Mouse (Mus musculus) lung, postnatal 0 days (tissue): ENCODE data around the gene Zfp365. TPM values are rescaled to one million over a fixed set of nuclear protein-coding genes. Genes with fewer than 3 reads are reported as not detected.
A peak's percentile ranks its signal among the peaks of the same experiment; 100 is the strongest.

Experiments
- ATAC-seq: fragments of 200-750 bp; cut with Nextera tagmentation; 2 replicates; pipeline ENCODE4 v1.8.0; 2017; ENCODE audit warnings: moderate library complexity
- DNase-seq: peaks from one replicate; pipeline ENCODE4 v3.0.0-alpha.2; 2016; ENCODE audit warnings: low spot score
- H3K27ac ChIP-seq: fragments of 300-500 bp; sonication (generic); 2 replicates; pipeline ENCODE4 v1.5.1; 2014; ENCODE audit warnings: antibody characterized with exemption, mild to moderate bottlenecking, low read length, mixed read lengths
- H3K27me3 ChIP-seq: fragments of 300-500 bp; sonication (generic); replicated peaks from 2 replicates; pipeline ENCODE4 v1.6.1; 2014; ENCODE audit warnings: low read length, mixed read lengths; ENCODE audit not compliant: insufficient read depth
- H3K36me3 ChIP-seq: fragments of 300-500 bp; sonication (generic); 2 replicates; pipeline ENCODE4 v1.6.1; 2014; ENCODE audit warnings: low read length, mixed read lengths; ENCODE audit not compliant: insufficient read depth
- H3K4me1 ChIP-seq: fragments of 300-500 bp; sonication (generic); 2 replicates; pipeline ENCODE4 v1.6.1; 2014; ENCODE audit warnings: antibody characterized with exemption, low read depth, low read length, mixed read lengths; ENCODE audit not compliant: insufficient read depth
- H3K4me2 ChIP-seq: fragments of 300-500 bp; sonication (generic); replicated peaks from 2 replicates; pipeline ENCODE4 v1.6.1; 2014; ENCODE audit warnings: low read depth, mild to moderate bottlenecking, low read length, moderate library complexity, mixed read lengths
- H3K4me3 ChIP-seq: fragments of 300-500 bp; sonication (generic); 2 replicates; pipeline ENCODE4 v1.5.1; 2014; ENCODE audit warnings: low read depth, low read length
- H3K9ac ChIP-seq: fragments of 300-500 bp; sonication (generic); replicated peaks from 2 replicates; pipeline ENCODE4 v1.6.1; 2014; ENCODE audit warnings: low read depth, mild to moderate bottlenecking
- H3K9me3 ChIP-seq: fragments of 300-500 bp; sonication (generic); 2 replicates; pipeline ENCODE4 v1.6.1; 2016; ENCODE audit warnings: low read length, mixed read lengths
- CTCF ChIP-seq: IDR thresholded peaks from 2 replicates; pipeline ENCODE4 v1.5.1; 2016; ENCODE audit warnings: antibody characterized with exemption, mild to moderate bottlenecking
- EP300 ChIP-seq: IDR thresholded peaks from 2 replicates; pipeline ENCODE4 v1.6.1; 2016; ENCODE audit warnings: antibody characterized with exemption, mild to moderate bottlenecking, control low read depth
- WGBS: fragments of 180-500 bp; shearing (Covaris S2); extraction: QIAGEN DNeasy Blood & Tissue Kit; methylation state at CpG from one replicate; pipeline ENCODE4 v1.1.7; 2014; 5-methylcytosine and 5-hydroxymethylcytosine counted together
- polyA plus RNA-seq: library from polyadenylated mRNA; unstranded; fragments of >200 nt; fragmentation: Nextera tagmentation; extraction: Ambion mirVana; gene quantifications from 2 replicates; pipeline ENCODE4 v1.2.1, GENCODE M21; 2015

The Zfp365 gene
- polyA plus RNA-seq, 1 experiment from 2014 or later = 2.6 TPM

- no peak overlapping the region for H3K4me3 ChIP-seq
- H3K4me1 ChIP-seq = no peaks in the 10 kb centered on the region
- DNase-seq (no peak), ATAC-seq (no peak)
- no peak overlapping the region for H3K4me2 ChIP-seq
- no peak overlapping the region for H3K27ac ChIP-seq
- TF ChIP-seq CTCF = no peak
- no peak for TF ChIP-seq EP300
- H3K36me3 ChIP-seq = no peaks in the 10 kb centered on the region
- WGBS = 63% methylated on average over 8 of the region's 8 CpGs
- no peaks in the 10 kb centered on the region for H3K27me3 ChIP-seq
- no peak overlapping the region for H3K9ac ChIP-seq
- H3K9me3 ChIP-seq = no peaks in the 10 kb centered on the region
Measured at GRCm38 (mm10) chr10:67927718-67928455, 15.4 kb upstream of the Zfp365 start.

- no peaks in the 10 kb centered on the region for H3K4me1 ChIP-seq
Measured at GRCm38 (mm10) chr10:67924030-67924429, 11.6 kb upstream of the Zfp365 start.

GRCm38 (mm10) chr10:67921777-67922176, 9.3 kb upstream of the Zfp365 start:
- DNase-seq (no peak), ATAC-seq (no peak)
- Histone ChIP-seq H3K9me3 (no peaks in the 10 kb centered on the region), H3K36me3 (no peaks in the 10 kb centered on the region), H3K4me3 (no peak overlapping the region), H3K27me3 (no peaks in the 10 kb centered on the region), H3K27ac (no peak overlapping the region), H3K4me2 (no peak overlapping the region), H3K4me1 (no peaks in the 10 kb centered on the region), H3K9ac (no peak overlapping the region)
- 90% methylated on average over 6 of the region's 6 CpGs for WGBS
- TF ChIP-seq CTCF (no peak), EP300 (no peak)

More at GRCm38 (mm10) chr10:67924030-67924429, 11.6 kb upstream of the Zfp365 start:
- H3K9me3 ChIP-seq = no peaks in the 10 kb centered on the region
- H3K27ac ChIP-seq = no peak overlapping the region
- ATAC-seq (no peak), DNase-seq (no peak)
- H3K36me3 ChIP-seq = no peaks in the 10 kb centered on the region
- TF ChIP-seq CTCF (peak; percentile 41), EP300 (no peak)
- H3K9ac ChIP-seq = no peak overlapping the region
- H3K4me2 ChIP-seq = no peak overlapping the region
- no peaks in the 10 kb centered on the region for H3K27me3 ChIP-seq
- 58% methylated on average over 7 of the region's 7 CpGs for WGBS
- no peak overlapping the region for H3K4me3 ChIP-seq

DNA sequence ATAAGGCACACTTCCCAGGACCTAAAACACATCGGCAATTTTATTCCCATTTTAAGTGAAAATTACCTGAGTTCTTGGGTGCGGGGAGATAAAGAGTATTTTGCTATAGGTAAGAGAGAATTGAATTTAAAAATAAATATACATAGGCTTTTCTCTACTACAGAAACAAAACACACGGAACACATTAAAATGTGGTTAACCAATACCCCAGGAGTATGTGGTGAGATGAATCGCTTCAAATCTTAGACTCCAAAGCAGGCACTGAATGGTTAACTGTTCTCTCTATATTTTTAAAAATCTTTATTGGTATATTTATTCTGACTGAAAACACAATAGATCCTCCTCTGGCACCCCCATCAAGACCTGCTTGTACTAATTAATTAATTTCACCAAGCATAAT, 7.2 kb upstream of the Zfp365 start:
- Histone ChIP-seq H3K27ac (no peak overlapping the region), H3K9me3 (no peaks in the 10 kb centered on the region), H3K36me3 (no peaks in the 10 kb centered on the region), H3K4me3 (no peak overlapping the region), H3K27me3 (no peaks in the 10 kb centered on the region), H3K9ac (no peak overlapping the region), H3K4me2 (no peak overlapping the region), H3K4me1 (no peaks in the 10 kb centered on the region)
- TF ChIP-seq CTCF (no peak), EP300 (no peak)
- 94% methylated on average over 4 of the region's 4 CpGs for WGBS
- DNase-seq = no peak
- no peak for ATAC-seq

GRCm38 (mm10) chr10:67918194-67918899, 5.9 kb upstream of the Zfp365 start:
- no peak overlapping the region for H3K27ac ChIP-seq
- no peak overlapping the region for H3K4me3 ChIP-seq
- no peaks in the 10 kb centered on the region for H3K4me1 ChIP-seq
- H3K4me2 ChIP-seq = no peak overlapping the region
- TF ChIP-seq EP300 = no peak
- no peak for TF ChIP-seq CTCF
- DNase-seq (no peak), ATAC-seq (no peak)
- 83% methylated on average over 4 of the region's 4 CpGs for WGBS
- H3K36me3 ChIP-seq = no peaks in the 10 kb centered on the region
- no peak overlapping the region for H3K9ac ChIP-seq
- no peaks in the 10 kb centered on the region for H3K27me3 ChIP-seq
- no peaks in the 10 kb centered on the region for H3K9me3 ChIP-seq

- ATAC-seq = no peak
- 61% methylated on average over 7 of the region's 7 CpGs for WGBS
Measured at GRCm38 (mm10) chr10:67917356-67917755, 4.9 kb upstream of the Zfp365 start.

More at GRCm38 (mm10) chr10:67917356-67917755, 4.9 kb upstream of the Zfp365 start:
- TF ChIP-seq EP300 (no peak), CTCF (no peak)
- H3K4me2 ChIP-seq = no peak overlapping the region
- no peaks in the 10 kb centered on the region for H3K27me3 ChIP-seq
- H3K27ac ChIP-seq = no peak overlapping the region
- H3K36me3 ChIP-seq = no peaks in the 10 kb centered on the region
- H3K4me3 ChIP-seq = no peak overlapping the region
- no peak overlapping the region for H3K9ac ChIP-seq
- no peaks in the 10 kb centered on the region for H3K4me1 ChIP-seq
- no peak for DNase-seq
- no peaks in the 10 kb centered on the region for H3K9me3 ChIP-seq
